Mouse (Mus musculus): ENCODE results near the gene Gpr146.

DNA sequence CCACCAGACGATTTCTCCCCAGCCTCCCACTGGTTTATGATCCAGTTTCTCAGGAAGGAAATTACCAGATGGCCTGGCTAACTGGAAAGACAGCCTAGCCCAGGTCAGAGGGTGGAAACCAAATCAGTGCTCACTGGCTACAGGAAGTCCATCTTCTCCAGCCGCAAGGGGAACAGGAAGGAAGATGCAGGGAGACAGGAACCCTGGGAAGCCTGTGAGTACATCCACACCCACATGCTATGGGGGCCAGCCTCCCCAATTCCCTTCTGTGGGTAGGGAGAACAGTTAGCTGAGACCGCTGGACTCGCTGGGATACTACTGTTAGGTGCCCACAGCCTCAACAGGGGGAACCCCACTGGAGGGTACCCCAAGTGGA is 10.7 kb downstream of the Gpr146 start:
- TF ChIP-seq POLR2A (IDR thresholded peaks at IDR 0.05; ENCODE audit: borderline replicate concordance, low read depth, low read length) (no peak), CTCF (IDR thresholded peaks at IDR 0.05; ENCODE audit: low read depth, low read length) (no peak)

Measured in bone marrow macrophage, adult 2 months (primary cell).